Mouse (Mus musculus) stomach, embryonic 14.5 days (tissue): ENCODE data around the gene Gns. TPM values are rescaled to one million over a fixed set of nuclear protein-coding genes. Genes with fewer than 3 reads are reported as not detected.

Experiments used
- ATAC-seq: fragments of 200-750 bp; cut with Nextera tagmentation; 2 replicates; pipeline ENCODE4 v1.8.0; 2017; ENCODE audit warnings: low read depth, moderate TSS enrichment; ENCODE audit not compliant: insufficient number of reproducible peaks, insufficient read depth, low FRiP score
- H3K27ac ChIP-seq: fragments of 300-500 bp; sonication (generic); 2 replicates; pipeline ENCODE4 v1.5.1; 2014; ENCODE audit warnings: mild to moderate bottlenecking, low read length, moderate library complexity, mixed read lengths
- H3K27me3 ChIP-seq: fragments of 300-500 bp; sonication (generic); 2 replicates; pipeline ENCODE4 v1.6.1; 2014; ENCODE audit warnings: low read length, control low read depth, mixed read lengths; ENCODE audit not compliant: control insufficient read depth, insufficient read depth
- H3K36me3 ChIP-seq: fragments of 300-500 bp; sonication (generic); 2 replicates; pipeline ENCODE4 v1.6.1; 2014; ENCODE audit warnings: mild to moderate bottlenecking, control low read depth, low read length, moderate library complexity, mixed read lengths; ENCODE audit not compliant: control insufficient read depth, insufficient read depth
- H3K4me1 ChIP-seq: fragments of 300-500 bp; sonication (generic); 2 replicates; pipeline ENCODE4 v1.6.1; 2014; ENCODE audit warnings: low read length, control low read depth, mixed read lengths; ENCODE audit not compliant: control insufficient read depth, insufficient read depth
- H3K4me2 ChIP-seq: fragments of 300-500 bp; sonication (generic); replicated peaks from 2 replicates; pipeline ENCODE4 v1.6.1; 2014; ENCODE audit warnings: low read depth, low read length, control low read depth
- H3K4me3 ChIP-seq: fragments of 300-500 bp; sonication (generic); 2 replicates; pipeline ENCODE4 v1.5.1; 2014; ENCODE audit warnings: low read depth, low read length, control low read depth
- H3K9ac ChIP-seq: fragments of 300-500 bp; sonication (generic); replicated peaks from 2 replicates; pipeline ENCODE4 v1.6.1; 2014; ENCODE audit warnings: low read depth, mild to moderate bottlenecking, control low read depth, low read length, moderate library complexity, mixed read lengths
- H3K9me3 ChIP-seq: fragments of 300-500 bp; sonication (generic); 2 replicates; pipeline ENCODE4 v1.6.1; 2016; ENCODE audit warnings: low read depth, low read length, control low read depth; ENCODE audit not compliant: control insufficient read depth
- WGBS: fragments of 180-500 bp; shearing (Covaris S2); extraction: QIAGEN DNeasy Blood & Tissue Kit; methylation state at CpG from one replicate; pipeline ENCODE4 v1.1.7; 2014; 5-methylcytosine and 5-hydroxymethylcytosine counted together
- polyA plus RNA-seq: library from polyadenylated mRNA; unstranded; fragments of >200 nt; fragmentation: Nextera tagmentation; extraction: Ambion mirVana; gene quantifications from 2 replicates; pipeline ENCODE4 v1.2.1, GENCODE M21; 2014

Gene Gns
- polyA plus RNA-seq, 1 experiment from 2014 or later: 53.7 TPM

GRCm38 (mm10) chr10:121370777-121371176 is 5.9 kb downstream of the Gns start:
- Histone ChIP-seq H3K9ac (no peak overlapping the region), H3K36me3 (peaks cover 8% of the 10 kb centered on the region), H3K4me1 (peaks cover 7% of the 10 kb centered on the region; the same call in 1 of the 2 replicates), H3K27me3 (no peaks in the 10 kb centered on the region), H3K4me3 (no peak overlapping the region), H3K4me2 (no peak overlapping the region), H3K9me3 (no peaks in the 10 kb centered on the region), H3K27ac (no peak overlapping the region)
- WGBS: 88% methylated on average over 6 of the region's 6 CpGs
- ATAC-seq: no peak

GRCm38 (mm10) chr10:121374013-121374412 is 9.1 kb downstream of the Gns start:
- Histone ChIP-seq H3K27ac (no peak overlapping the region), H3K9ac (no peak overlapping the region), H3K4me2 (no peak overlapping the region), H3K4me1 (no peaks in the 10 kb centered on the region), H3K9me3 (no peaks in the 10 kb centered on the region), H3K27me3 (no peaks in the 10 kb centered on the region), H3K36me3 (peaks cover 27% of the 10 kb centered on the region), H3K4me3 (no peak overlapping the region)
- ATAC-seq: no peak
- 72% methylated on average over 12 of the region's 12 CpGs for WGBS

- Histone ChIP-seq H3K4me1 (no peaks in the 10 kb centered on the region), H3K27ac (no peak overlapping the region), H3K36me3 (peaks cover 32% of the 10 kb centered on the region), H3K9ac (no peak overlapping the region), H3K27me3 (no peaks in the 10 kb centered on the region), H3K4me2 (no peak overlapping the region), H3K4me3 (no peak overlapping the region), H3K9me3 (no peaks in the 10 kb centered on the region)
- WGBS: 80% methylated on average over 17 of the region's 17 CpGs
- no peak for ATAC-seq
These were observed 10.1 kb downstream of the Gns start for GRCm38 (mm10) chr10:121374693-121375620.

GRCm38 (mm10) chr10:121375649-121376493 is 11.0 kb downstream of the Gns start:
- no peak overlapping the region for H3K4me2 ChIP-seq
- H3K9me3 ChIP-seq: no peaks in the 10 kb centered on the region
- no peak overlapping the region for H3K9ac ChIP-seq
- H3K27me3 ChIP-seq: no peaks in the 10 kb centered on the region
- H3K4me1 ChIP-seq: no peaks in the 10 kb centered on the region
- no peak overlapping the region for H3K27ac ChIP-seq
- H3K4me3 ChIP-seq: no peak overlapping the region
- peaks cover 41% of the 10 kb centered on the region for H3K36me3 ChIP-seq
- no peak for ATAC-seq
- whole genome bisulfite sequencing: 68% methylated on average over 24 of the region's 24 CpGs

GRCm38 (mm10) chr10:121376530-121377271 is 11.8 kb downstream of the Gns start:
- Histone ChIP-seq H3K9ac (no peak overlapping the region), H3K27me3 (no peaks in the 10 kb centered on the region), H3K4me1 (no peaks in the 10 kb centered on the region), H3K36me3 (peaks cover 45% of the 10 kb centered on the region), H3K4me2 (no peak overlapping the region), H3K4me3 (no peak overlapping the region), H3K9me3 (no peaks in the 10 kb centered on the region), H3K27ac (no peak overlapping the region)
- no peak for ATAC-seq
- 85% methylated on average over 24 of the region's 24 CpGs for WGBS

- Histone ChIP-seq H3K9ac (no peak overlapping the region), H3K9me3 (no peaks in the 10 kb centered on the region), H3K36me3 (peaks cover 56% of the 10 kb centered on the region), H3K27ac (no peak overlapping the region), H3K4me3 (no peak overlapping the region), H3K27me3 (no peaks in the 10 kb centered on the region), H3K4me2 (no peak overlapping the region), H3K4me1 (no peaks in the 10 kb centered on the region)
- 99% methylated on average over 3 of the region's 3 CpGs for WGBS
- ATAC-seq: no peak
These were observed 14.5 kb downstream of the Gns start for GRCm38 (mm10) chr10:121379387-121379786.

- Histone ChIP-seq H3K4me1 (0 out of 2 replicates have a peak, but pooled peaks cover 4% of the 10 kb centered on the region), H3K27ac (no peak overlapping the region), H3K9ac (no peak overlapping the region), H3K9me3 (no peaks in the 10 kb centered on the region), H3K27me3 (no peaks in the 10 kb centered on the region), H3K4me3 (no peak overlapping the region), H3K36me3 (peaks cover 55% of the 10 kb centered on the region), H3K4me2 (no peak overlapping the region)
- WGBS: 75% methylated on average over 18 of the region's 18 CpGs
- no peak for ATAC-seq
These were observed 16.4 kb downstream of the Gns start for GRCm38 (mm10) chr10:121381280-121381679.

- Histone ChIP-seq H3K9ac (no peak overlapping the region), H3K4me2 (no peak overlapping the region), H3K4me1 (0 out of 2 replicates have a peak, but pooled peaks cover 5% of the 10 kb centered on the region), H3K36me3 (peaks cover 53% of the 10 kb centered on the region), H3K9me3 (no peaks in the 10 kb centered on the region), H3K27me3 (no peaks in the 10 kb centered on the region), H3K27ac (no peak overlapping the region), H3K4me3 (no peak overlapping the region)
- no peak for ATAC-seq
- 81% methylated on average over 13 of the region's 13 CpGs for WGBS
These were observed 19.8 kb downstream of the Gns start for GRCm38 (mm10) chr10:121384710-121385109.
